Mouse (Mus musculus) embryonic fibroblast, embryonic 13.5 days (primary cell): ENCODE results near the gene Pygl.

Source experiments
- CTCF ChIP-seq: IDR thresholded peaks from 2 replicates; pipeline ENCODE4 v1.5.1; 2011; ENCODE audit warnings: mild to moderate bottlenecking, control low read depth, low read length, moderate library complexity, borderline replicate concordance; ENCODE audit not compliant: insufficient read depth
- POLR2A ChIP-seq: IDR thresholded peaks from 2 replicates; pipeline ENCODE4 v1.6.1; 2011; ENCODE audit warnings: low read depth, mild to moderate bottlenecking, control low read depth, low read length, moderate library complexity

GRCm38 (mm10) chr12:70221425-70221824 lies 9.9 kb downstream of the Pygl start:
- TF ChIP-seq CTCF (no peak), POLR2A (no peak)
